Mouse (Mus musculus) erythroblast, embryonic 14.5 days (primary cell): ENCODE data around the gene Zfp978.
"Not testable (repeated sequence)": the region's sequence is repeated elsewhere in the genome, so short reads cannot be mapped to it uniquely, and the experiment has no call there.

Experiments
- GATA1 ChIP-seq: IDR thresholded peaks from 2 replicates; pipeline ENCODE4 v1.6.1; 2012; ENCODE audit warnings: low read length, inconsistent platforms, mixed read lengths
- TAL1 ChIP-seq: IDR thresholded peaks from 3 replicates; pipeline ENCODE4 v1.6.1; 2012; ENCODE audit warnings: low read length, inconsistent platforms, mixed read lengths

DNA sequence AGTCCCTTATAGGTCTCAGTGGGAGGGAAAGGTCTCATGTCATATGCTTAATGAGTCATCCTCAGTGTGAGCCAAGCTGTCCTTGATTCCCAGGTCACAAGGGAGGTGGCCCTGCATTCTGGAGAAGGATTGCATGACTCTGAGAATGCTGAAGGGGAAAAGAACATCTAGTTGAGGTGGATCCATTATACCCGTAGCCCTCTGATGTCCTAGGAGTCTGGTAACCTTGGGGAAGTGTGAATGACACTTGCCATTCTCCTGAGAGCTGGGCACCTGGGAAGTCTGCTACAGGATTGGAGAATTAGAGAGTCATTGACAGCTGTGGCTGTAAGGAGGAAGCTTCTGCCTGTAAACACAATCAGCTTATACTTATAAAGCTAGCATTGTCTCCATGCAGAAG, 55.3 kb downstream of the Zfp978 start:
- not testable (repeated sequence) for TF ChIP-seq GATA1, TAL1
